Mouse (Mus musculus) granulocyte monocyte progenitor cell, adult 5-6 weeks (primary cell): ENCODE measurements around the gene Gabrb1. TPM values are rescaled to one million over a fixed set of nuclear protein-coding genes. Genes with fewer than 3 reads are reported as not detected.
"Not testable (repeated sequence)": the region's sequence is repeated elsewhere in the genome, so short reads cannot be mapped to it uniquely, and the experiment has no call there.

Source experiments
- ATAC-seq: replicated peaks from 2 replicates; pipeline ENCODE4 v1.8.0; 2016; ENCODE audit warnings: mild to moderate bottlenecking, moderate TSS enrichment, inconsistent platforms; ENCODE audit not compliant: poor library complexity, severe bottlenecking
- total RNA-seq, 2 experiments: library from RNA; stranded (forward) in 1 of 2; stranded (reverse) in 1 of 2; fragments of 200-712, 200-1000 nt in 1 of 2; fragments of >200 nt in 1 of 2; fragmentation: Nextera tagmentation in 1 of 2; gene quantifications; 2 replicates each; pipeline ENCODE4 v1.2.3; 2014 to 2017

Gabrb1 gene
- total RNA-seq, 2 experiments from 2014 or later, result not detected

GRCm38 (mm10) chr5:71999466-71999865 lies 341.6 kb downstream of the Gabrb1 start:
- ATAC-seq, result no peak

DNA sequence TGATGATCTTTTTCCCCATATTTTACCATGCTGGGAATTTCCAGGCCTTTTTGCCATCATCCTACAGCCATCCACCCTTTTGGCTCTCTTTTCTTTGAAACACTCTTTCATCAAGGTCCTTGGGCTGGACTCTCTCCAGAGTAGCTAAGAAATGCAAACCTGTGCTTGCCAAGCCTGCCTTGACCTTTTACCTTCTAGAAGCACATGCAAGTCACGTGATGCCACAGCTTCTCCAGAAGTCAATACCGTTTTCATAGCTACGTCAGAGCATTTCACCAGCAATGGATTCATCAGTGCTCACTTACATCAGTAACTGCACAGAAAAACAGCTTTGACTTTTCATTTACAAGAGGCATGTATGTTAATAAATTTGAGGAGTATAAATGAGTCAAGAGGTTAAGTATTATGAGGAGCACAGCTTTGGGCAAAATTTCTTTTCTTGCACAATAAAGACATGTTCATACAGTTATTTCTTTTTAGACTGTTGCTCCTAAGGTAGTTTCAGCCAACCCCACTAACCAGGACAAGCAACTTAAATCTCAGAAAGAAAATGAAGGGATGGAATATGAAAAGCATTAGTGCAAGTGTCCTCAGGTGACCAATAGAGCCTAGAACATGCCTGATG lies 346.0 kb downstream of the Gabrb1 start:
- ATAC-seq, result no peak

DNA sequence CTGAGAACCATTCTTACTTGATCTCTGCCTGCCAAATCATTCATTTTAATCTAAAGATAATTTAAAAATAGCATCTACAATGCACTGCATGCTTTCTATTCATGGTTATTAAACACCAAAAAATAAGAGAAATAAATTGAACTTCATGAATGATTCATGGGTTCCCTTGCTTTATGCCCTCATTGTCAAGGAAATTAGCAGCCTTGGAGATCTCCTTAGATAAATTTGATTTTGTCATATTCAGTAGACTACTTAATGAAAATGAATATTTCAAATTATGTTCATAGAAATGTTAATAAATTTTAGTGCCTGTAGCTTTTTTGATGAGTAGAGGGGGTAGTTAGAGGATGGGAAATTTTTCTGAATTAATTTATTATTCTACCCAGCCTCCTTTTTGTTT lies 379.0 kb downstream of the Gabrb1 start:
- no peak for ATAC-seq

GRCm38 (mm10) chr5:72043226-72044151 lies 385.6 kb downstream of the Gabrb1 start:
- no peak for ATAC-seq

GRCm38 (mm10) chr5:72046261-72046660 lies 388.3 kb downstream of the Gabrb1 start:
- ATAC-seq, result no peak

DNA sequence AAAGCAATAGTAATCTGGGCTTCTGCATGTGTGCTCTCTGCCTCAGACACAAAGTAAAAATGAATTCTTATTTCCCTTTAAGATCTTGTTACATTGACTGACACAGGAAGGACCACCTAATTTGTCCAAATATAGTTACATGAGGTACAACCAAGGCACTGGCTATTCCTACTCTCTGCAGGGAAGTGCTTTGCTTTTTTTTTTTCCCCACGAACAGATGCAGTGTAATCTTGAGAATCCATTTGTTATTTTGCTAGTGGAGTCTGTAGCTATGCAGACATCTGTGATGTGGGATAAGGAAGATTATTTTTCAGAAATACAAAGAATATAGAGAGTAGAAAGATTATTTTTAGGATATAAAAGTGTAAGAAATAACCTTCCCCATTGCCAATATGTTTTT lies 406.2 kb downstream of the Gabrb1 start:
- no peak for ATAC-seq

- no peak for ATAC-seq
Observed at GRCm38 (mm10) chr5:72068826-72069225, 410.9 kb downstream of the Gabrb1 start.

- not testable (repeated sequence) for ATAC-seq
Observed at GRCm38 (mm10) chr5:72069398-72069797, 411.5 kb downstream of the Gabrb1 start.

DNA sequence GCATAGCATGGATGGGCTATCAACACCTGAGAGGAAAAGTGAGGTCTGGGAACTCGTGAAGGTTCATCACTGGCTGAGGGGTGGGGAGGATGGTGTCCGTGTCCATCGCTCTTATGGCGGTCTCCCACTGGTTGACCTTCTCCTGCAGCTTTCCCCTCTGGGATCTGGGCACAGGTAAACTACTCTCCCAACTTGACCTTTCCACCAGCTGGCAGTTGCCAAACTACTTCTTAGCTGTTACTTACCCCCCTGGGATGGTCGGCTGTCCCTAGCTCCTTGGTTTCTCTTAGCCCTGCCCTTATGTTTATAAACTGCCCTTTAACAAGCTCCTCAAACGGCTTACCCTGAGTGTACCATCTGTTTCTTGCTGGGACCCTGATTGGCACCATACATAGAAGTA lies 418.9 kb downstream of the Gabrb1 start:
- ATAC-seq, result no peak

GRCm38 (mm10) chr5:72086518-72086917 lies 428.6 kb downstream of the Gabrb1 start:
- peak; percentile 53 for ATAC-seq

GRCm38 (mm10) chr5:72094582-72094981 lies 436.7 kb downstream of the Gabrb1 start:
- no peak for ATAC-seq

DNA sequence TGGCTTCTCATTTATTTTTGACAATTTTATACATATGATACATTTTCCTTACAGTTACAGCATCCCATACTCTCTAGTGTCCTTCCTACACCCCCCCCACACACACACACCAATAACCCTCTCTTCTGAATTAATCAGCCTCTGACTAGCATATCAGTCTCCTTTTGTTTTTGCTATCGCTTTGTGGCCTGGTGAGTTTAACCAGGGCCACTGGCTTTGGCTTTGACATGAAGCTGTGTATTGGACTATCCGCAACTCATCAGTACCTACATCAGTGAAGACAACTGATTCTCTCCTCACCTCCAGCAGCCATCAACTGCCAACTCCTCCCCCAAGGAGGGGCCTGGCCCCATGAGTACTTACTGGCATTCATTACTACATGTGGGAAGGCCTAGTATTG lies 437.1 kb downstream of the Gabrb1 start:
- no peak for ATAC-seq

- no peak for ATAC-seq
Observed at GRCm38 (mm10) chr5:72104274-72104921, 446.5 kb downstream of the Gabrb1 start.

- ATAC-seq, result no peak; the same call in 1 of the 2 replicates
Observed at GRCm38 (mm10) chr5:72122414-72123037, 464.6 kb downstream of the Gabrb1 start.

DNA sequence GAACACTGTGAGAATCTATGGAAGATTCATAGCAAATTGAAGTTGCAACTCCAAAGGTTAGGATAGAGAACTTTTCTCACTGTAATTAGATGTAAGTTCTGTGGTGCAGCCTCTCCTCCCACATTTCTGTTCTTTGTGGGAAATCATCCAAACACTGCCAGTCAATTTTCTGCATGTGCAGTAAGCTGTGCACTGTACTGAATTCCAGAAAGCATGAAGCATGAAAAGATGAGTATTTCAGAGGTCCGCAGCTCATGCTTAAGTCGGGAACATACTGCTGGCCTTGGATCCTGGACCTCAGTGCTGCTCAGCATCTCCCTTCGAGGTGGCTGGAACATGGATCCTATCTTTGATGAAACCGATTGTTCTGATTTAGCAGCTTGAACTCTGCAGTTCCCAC lies 468.8 kb downstream of the Gabrb1 start:
- no peak for ATAC-seq

- ATAC-seq, result no peak
Observed at GRCm38 (mm10) chr5:72133906-72134305, 476.0 kb downstream of the Gabrb1 start.

DNA sequence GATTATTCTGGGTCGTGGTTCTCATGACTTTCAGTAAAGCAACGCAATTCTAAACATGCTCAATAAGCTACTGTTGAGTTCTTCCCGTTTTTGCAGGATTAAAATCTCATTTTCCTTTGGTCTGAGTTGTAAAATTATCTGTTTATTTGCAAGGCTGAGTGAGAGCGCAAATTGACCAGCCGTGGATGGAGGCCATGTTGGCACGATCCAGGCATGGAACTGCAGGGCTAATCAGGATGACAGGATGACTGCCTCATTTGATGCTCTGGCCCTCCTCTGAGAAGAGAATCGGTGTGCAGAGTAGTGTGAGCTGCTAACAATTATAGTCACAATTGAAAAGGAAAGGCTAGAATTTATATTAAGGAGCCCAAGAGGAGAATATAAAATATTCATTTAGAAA lies 480.3 kb downstream of the Gabrb1 start:
- no peak for ATAC-seq

- ATAC-seq, result no peak
Observed at GRCm38 (mm10) chr5:72139619-72140018, 481.7 kb downstream of the Gabrb1 start.

GRCm38 (mm10) chr5:72148679-72149078 lies 490.8 kb downstream of the Gabrb1 start:
- ATAC-seq, result no peak

- no peak for ATAC-seq
Observed at GRCm38 (mm10) chr5:72150870-72151269, 493.0 kb downstream of the Gabrb1 start.

DNA sequence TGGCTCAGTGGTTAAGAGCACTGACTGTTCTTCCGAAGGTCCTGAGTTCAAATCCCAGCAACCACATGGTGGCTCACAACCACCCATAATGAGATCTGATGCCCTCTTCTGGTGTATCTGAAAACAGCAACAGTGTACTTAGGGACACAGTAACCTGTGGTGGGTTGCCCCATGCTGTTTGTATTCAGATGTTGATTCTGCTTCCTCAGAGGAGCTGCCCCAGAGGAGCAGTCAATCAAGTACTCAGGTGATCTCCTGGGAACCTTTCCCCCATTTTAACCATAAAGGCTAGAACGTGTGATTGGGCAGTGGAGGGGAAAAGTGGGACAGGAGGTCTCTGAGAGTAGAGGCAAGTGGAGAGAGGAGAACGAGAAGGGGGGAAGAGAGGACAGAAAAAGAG lies 497.8 kb downstream of the Gabrb1 start:
- not testable (repeated sequence) for ATAC-seq
